Mouse (Mus musculus): ENCODE results near the gene Mtss1l. TPM values are rescaled to one million over a fixed set of nuclear protein-coding genes. Genes with fewer than 3 reads are reported as not detected.

Mtss1l gene
- total and polyA plus RNA-seq, 3 experiments, result 38.8 to 39.7 (median 39.6) TPM

DNA sequence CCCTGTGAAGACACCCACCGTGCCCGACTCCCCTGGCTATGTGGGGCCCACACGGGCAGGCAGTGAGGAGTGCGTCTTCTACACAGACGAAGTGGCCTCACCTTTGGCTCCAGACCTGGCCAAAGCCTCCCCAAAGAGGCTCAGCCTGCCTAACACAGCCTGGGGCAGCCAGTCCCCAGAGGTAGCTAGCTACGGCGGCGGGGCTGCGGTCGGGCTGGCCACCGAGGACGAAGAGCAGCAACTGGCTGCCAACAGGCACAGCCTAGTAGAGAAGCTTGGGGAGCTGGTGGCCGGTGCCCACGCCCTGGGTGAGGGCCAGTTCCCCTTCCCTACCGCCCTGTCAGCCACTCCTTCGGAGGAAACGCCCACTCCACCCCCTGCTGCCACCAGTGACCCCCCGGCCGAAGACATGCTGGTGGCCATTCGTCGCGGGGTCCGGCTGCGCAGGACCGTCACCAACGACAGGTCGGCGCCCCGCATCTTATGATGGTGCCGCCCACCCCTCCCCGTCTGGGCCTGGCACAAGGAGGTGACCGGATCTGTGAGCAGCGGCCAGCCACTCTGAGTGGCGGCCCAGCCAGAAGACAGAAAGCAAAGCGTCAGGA, 17.4 kb downstream of the Mtss1l start:
- Histone ChIP-seq H3K4me3 (no peak overlapping the region), H3K4me1 (ENCODE audit: control insufficient read depth, insufficient read depth, low read length) (no peaks in the 10 kb centered on the region), H3K9ac (ENCODE audit: low read depth, low read length) (no peak overlapping the region), H3K36me3 (ENCODE audit: control insufficient read depth, insufficient read depth, low read length) (no peaks in the 10 kb centered on the region), H3K79me2 (replicated peaks; ENCODE audit: control insufficient read depth, insufficient read depth, low read length) (no peaks in the 10 kb centered on the region), H3K27me3 (ENCODE audit: control insufficient read depth, insufficient read depth, low read length) (no peaks in the 10 kb centered on the region), H3K27ac (no peak overlapping the region)
- no peak for DNase-seq
- intact Hi-C loops (cut with DNase I), result no loop called here
- WGBS, result 92% methylated on average over 35 of the region's 35 CpGs
- TF ChIP-seq EP300 (IDR thresholded peaks at IDR 0.05; ENCODE audit: insufficient read depth, low read depth, low read length), result no peak
- TF ChIP-seq CTCF (IDR thresholded peaks at IDR 0.05), result no peak
- TF ChIP-seq POLR2A (IDR thresholded peaks at IDR 0.05; ENCODE audit: insufficient read depth, low read depth, low read length), result no peak

DNA sequence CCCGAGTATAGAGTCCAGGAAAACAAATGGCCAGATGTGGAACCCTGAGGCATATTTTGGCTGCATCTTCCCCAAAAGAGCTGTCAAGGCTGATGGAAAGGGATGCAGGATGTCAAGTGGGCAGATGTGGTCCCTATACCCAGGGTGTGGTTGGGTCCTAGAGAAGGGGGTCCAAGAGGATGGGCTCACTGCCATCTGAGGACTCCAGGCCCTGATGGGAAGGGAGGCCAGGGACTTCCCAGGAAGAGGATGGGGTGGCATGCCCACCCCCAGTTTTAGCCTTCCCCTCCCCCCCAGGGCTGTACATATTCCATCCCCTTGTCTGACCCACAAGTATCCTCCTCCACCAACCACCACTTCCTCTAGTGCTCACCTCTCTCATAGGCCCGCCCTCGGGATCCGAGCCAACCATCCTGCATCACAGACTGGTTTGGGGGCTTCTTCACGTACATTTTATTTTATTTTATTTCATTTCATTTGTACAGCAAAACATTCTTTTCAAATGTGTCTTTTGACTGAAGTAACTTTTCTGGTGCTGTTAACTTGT, 19.4 kb downstream of the Mtss1l start:
- no peaks in the 10 kb centered on the region for H3K36me3 ChIP-seq (ENCODE audit: control insufficient read depth, insufficient read depth, low read length)
- TF ChIP-seq POLR2A (IDR thresholded peaks at IDR 0.05; ENCODE audit: insufficient read depth, low read depth, low read length) (no peak), EP300 (IDR thresholded peaks at IDR 0.05; ENCODE audit: insufficient read depth, low read depth, low read length) (no peak), CTCF (IDR thresholded peaks at IDR 0.05) (no peak)

DNA sequence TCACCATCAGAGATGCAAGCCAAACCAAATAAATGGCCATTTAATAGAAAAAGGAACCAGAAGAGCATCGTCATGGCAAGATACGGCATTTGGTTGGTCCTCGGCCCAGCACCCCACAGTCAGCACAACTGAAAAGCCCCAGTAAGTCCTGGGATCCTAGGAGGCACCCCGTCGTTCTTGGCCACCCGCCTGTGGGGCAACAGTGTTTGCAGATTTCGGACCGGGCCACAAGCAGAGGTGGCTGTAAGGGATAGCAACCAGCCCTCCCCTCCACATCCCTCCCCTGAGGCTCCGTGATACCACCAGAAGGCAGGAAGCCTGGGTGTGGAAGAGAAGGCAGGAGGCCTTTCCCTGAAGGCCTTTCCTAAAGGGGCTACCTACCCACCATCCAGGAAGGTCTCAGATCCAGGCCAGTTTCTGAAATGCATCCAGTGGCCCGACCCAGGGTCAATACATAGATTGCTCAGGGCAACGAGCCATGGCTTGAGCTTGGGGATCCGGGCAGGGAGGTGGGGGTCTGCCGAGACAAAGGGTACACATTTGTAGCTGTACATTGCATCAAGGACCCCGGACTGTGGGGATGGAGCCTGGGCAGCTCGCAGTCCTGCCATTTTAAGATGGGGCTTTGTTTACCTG, 20.7 kb downstream of the Mtss1l start:
- Histone ChIP-seq H3K4me1 (ENCODE audit: control insufficient read depth, insufficient read depth, low read length) (no peaks in the 10 kb centered on the region), H3K4me3 (no peak overlapping the region), H3K79me2 (replicated peaks; ENCODE audit: control insufficient read depth, insufficient read depth, low read length) (no peaks in the 10 kb centered on the region), H3K9ac (ENCODE audit: low read depth, low read length) (no peak overlapping the region), H3K36me3 (ENCODE audit: control insufficient read depth, insufficient read depth, low read length) (no peaks in the 10 kb centered on the region), H3K27ac (no peak overlapping the region), H3K27me3 (ENCODE audit: control insufficient read depth, insufficient read depth, low read length) (no peaks in the 10 kb centered on the region)
- 78% methylated on average over 15 of the region's 15 CpGs for WGBS
- TF ChIP-seq EP300 (IDR thresholded peaks at IDR 0.05; ENCODE audit: insufficient read depth, low read depth, low read length), result no peak
- no peak for TF ChIP-seq POLR2A (IDR thresholded peaks at IDR 0.05; ENCODE audit: insufficient read depth, low read depth, low read length)
- DNase-seq, result no peak
- intact Hi-C loops (cut with DNase I), result no loop called here

More for the DNA sequence above, 19.4 kb downstream of the Mtss1l start:
- intact Hi-C loops (cut with DNase I), result no loop called here
- no peak for DNase-seq
- H3K4me1 ChIP-seq (ENCODE audit: control insufficient read depth, insufficient read depth, low read length), result no peaks in the 10 kb centered on the region
- H3K9ac ChIP-seq (ENCODE audit: low read depth, low read length), result no peak overlapping the region
- no peak overlapping the region for H3K27ac ChIP-seq
- WGBS, result 80% methylated on average over 5 of the region's 5 CpGs
- H3K4me3 ChIP-seq, result no peak overlapping the region
- H3K79me2 ChIP-seq (replicated peaks; ENCODE audit: control insufficient read depth, insufficient read depth, low read length), result no peaks in the 10 kb centered on the region
- no peaks in the 10 kb centered on the region for H3K27me3 ChIP-seq (ENCODE audit: control insufficient read depth, insufficient read depth, low read length)

DNA sequence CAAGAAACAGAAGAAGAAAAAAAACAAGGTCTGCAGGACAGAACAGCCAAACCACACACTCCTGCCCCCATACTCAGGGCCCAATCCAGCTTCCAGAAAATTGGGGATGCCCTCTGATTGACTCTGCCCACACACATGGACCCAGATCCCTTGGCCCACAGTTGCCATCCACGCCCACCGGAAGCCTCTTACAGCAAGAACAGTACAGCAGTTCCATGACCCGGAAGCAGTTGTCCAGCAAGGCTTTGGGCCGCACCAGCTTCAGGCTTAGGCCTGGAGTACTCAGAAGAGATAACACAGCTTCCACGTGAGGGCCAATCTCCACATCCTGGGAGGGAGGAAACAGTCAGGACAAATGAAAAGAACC, 21.2 kb downstream of the Mtss1l start:
- Histone ChIP-seq H3K79me2 (replicated peaks; ENCODE audit: control insufficient read depth, insufficient read depth, low read length) (no peaks in the 10 kb centered on the region), H3K36me3 (ENCODE audit: control insufficient read depth, insufficient read depth, low read length) (no peaks in the 10 kb centered on the region), H3K27ac (no peak overlapping the region), H3K4me1 (ENCODE audit: control insufficient read depth, insufficient read depth, low read length) (no peaks in the 10 kb centered on the region), H3K9ac (ENCODE audit: low read depth, low read length) (no peak overlapping the region), H3K4me3 (no peak overlapping the region), H3K27me3 (ENCODE audit: control insufficient read depth, insufficient read depth, low read length) (no peaks in the 10 kb centered on the region)
- WGBS, result 73% methylated on average over 5 of the region's 5 CpGs
- intact Hi-C loops (cut with DNase I), result no loop called here
- DNase-seq, result no peak
- TF ChIP-seq POLR2A (IDR thresholded peaks at IDR 0.05; ENCODE audit: insufficient read depth, low read depth, low read length) (no peak), EP300 (IDR thresholded peaks at IDR 0.05; ENCODE audit: insufficient read depth, low read depth, low read length) (no peak), CTCF (IDR thresholded peaks at IDR 0.05) (no peak)

DNA sequence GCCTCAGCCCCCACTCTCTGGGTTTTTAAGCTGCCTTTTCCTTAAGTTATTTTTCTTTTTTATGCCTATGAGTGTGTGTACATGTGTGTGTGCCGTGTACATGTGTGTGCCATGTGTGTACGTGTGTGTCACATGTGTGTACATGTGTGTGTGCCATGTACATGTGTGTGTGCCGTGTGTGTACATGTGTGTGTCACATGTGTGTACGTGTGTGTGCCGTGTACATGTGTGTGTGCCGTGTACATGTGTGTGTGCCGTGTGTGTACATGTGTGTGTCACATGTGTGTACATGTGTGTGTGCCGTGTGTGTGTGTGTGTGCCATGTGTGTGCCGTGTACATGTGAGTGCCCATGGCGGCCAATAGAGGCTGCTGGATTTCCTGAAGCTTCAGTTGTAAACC, 23.9 kb downstream of the Mtss1l start:
- WGBS, result 94% methylated on average over 10 of the region's 10 CpGs
- TF ChIP-seq POLR2A (IDR thresholded peaks at IDR 0.05; ENCODE audit: insufficient read depth, low read depth, low read length), result no peak
- no peak for TF ChIP-seq EP300 (IDR thresholded peaks at IDR 0.05; ENCODE audit: insufficient read depth, low read depth, low read length)
- no peak for TF ChIP-seq CTCF (IDR thresholded peaks at IDR 0.05)
- no peaks in the 10 kb centered on the region for H3K4me1 ChIP-seq (ENCODE audit: control insufficient read depth, insufficient read depth, low read length)
- no peaks in the 10 kb centered on the region for H3K36me3 ChIP-seq (ENCODE audit: control insufficient read depth, insufficient read depth, low read length)
- no peak overlapping the region for H3K4me3 ChIP-seq
- H3K27ac ChIP-seq, result no peak overlapping the region
- intact Hi-C loops (cut with DNase I), result no loop called here
- no peaks in the 10 kb centered on the region for H3K27me3 ChIP-seq (ENCODE audit: control insufficient read depth, insufficient read depth, low read length)
- no peaks in the 10 kb centered on the region for H3K79me2 ChIP-seq (replicated peaks; ENCODE audit: control insufficient read depth, insufficient read depth, low read length)
- H3K9ac ChIP-seq (ENCODE audit: low read depth, low read length), result no peak overlapping the region
- DNase-seq, result no peak

DNA sequence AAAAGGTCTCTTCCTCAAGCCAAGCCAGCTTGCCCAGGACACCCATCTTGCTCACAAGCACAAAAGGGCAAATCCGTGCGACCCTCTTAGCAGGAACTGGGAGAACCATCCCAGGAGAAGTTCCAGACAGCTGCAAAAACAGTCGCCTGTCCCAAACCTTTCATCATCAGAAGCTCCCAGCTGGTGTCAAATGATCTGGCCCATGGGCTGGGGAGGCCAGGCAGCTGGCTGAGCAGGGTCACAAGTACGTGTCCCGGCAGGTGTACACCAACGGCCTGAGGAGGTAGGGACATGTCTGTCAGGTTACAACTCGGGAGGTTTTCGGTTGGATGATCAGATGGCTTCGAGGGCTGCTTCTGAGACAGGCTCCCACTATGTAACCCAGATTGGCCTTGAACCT, 25.4 kb downstream of the Mtss1l start:
- no peaks in the 10 kb centered on the region for H3K4me1 ChIP-seq (ENCODE audit: control insufficient read depth, insufficient read depth, low read length)
- H3K27ac ChIP-seq, result no peak overlapping the region
- 54% methylated on average over 9 of the region's 9 CpGs for WGBS
- H3K27me3 ChIP-seq (ENCODE audit: control insufficient read depth, insufficient read depth, low read length), result no peaks in the 10 kb centered on the region
- no peaks in the 10 kb centered on the region for H3K79me2 ChIP-seq (replicated peaks; ENCODE audit: control insufficient read depth, insufficient read depth, low read length)
- H3K4me3 ChIP-seq, result no peak overlapping the region
- H3K36me3 ChIP-seq (ENCODE audit: control insufficient read depth, insufficient read depth, low read length), result no peaks in the 10 kb centered on the region
- intact Hi-C loops (cut with DNase I), result no loop called here
- no peak overlapping the region for H3K9ac ChIP-seq (ENCODE audit: low read depth, low read length)
- no peak for DNase-seq
- TF ChIP-seq CTCF (IDR thresholded peaks at IDR 0.05) (no peak), EP300 (IDR thresholded peaks at IDR 0.05; ENCODE audit: insufficient read depth, low read depth, low read length) (no peak), POLR2A (IDR thresholded peaks at IDR 0.05; ENCODE audit: insufficient read depth, low read depth, low read length) (no peak)

Measured in heart, adult 2 months (tissue).